Mouse (Mus musculus) heart, adult 2 months (tissue): ENCODE data around the gene Zfp580.

Source experiments
- CTCF ChIP-seq: fragments of 200-600 bp; IDR thresholded peaks from 2 replicates; pipeline ENCODE4 v1.8.1; 2022; ENCODE audit warnings: antibody characterized with exemption, mild to moderate bottlenecking, moderate library complexity
- EP300 ChIP-seq: fragments of 200-500 bp; IDR thresholded peaks from 2 replicates; pipeline ENCODE4 v1.6.1; 2011; ENCODE audit warnings: low read depth, low read length, control low read depth; ENCODE audit not compliant: insufficient read depth
- POLR2A ChIP-seq: fragments of 200-500 bp; IDR thresholded peaks from 2 replicates; pipeline ENCODE4 v1.6.1; 2011; ENCODE audit warnings: mild to moderate bottlenecking, low read depth, low read length, control low read depth; ENCODE audit not compliant: insufficient read depth

DNA sequence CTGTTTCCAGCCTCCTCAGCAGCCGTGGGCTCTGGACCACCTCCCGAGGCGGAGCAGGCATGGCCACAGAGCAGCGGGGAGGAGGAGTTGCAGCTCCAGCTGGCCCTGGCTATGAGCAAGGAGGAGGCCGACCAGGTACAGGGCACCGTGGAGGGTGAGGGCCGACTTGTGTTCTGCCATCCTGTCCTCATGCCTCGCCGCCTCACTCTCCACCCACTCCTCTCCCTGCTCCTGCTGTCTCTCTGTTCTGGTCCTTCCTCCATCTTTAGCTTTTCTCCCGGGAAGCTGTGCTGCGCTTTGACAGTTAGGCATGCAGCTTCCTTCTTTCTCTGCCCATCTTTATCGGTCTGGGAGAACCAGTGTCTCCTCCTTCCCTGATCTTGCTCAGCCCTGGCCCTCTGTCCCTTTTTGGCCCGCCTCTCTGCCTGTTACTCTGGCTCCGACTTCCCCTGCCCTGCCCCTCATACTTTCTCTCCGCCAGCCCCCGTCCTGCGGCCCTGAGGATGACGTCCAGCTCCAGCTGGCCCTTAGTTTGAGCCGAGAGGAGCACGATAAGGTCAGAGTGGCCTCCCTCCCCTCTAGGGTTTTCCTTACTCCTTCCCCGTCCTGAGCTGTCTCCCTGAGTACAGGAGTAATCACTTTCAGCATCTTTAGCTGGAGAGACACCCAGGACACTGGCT, 41.6 kb downstream of the Zfp580 start:
- TF ChIP-seq POLR2A (no peak), CTCF (no peak), EP300 (no peak)
